Mouse (Mus musculus) liver, embryonic 13.5 days (tissue): ENCODE measurements at regions not wholly inside any gene's neighbourhood (a gene's known extent, or its start where the extent isn't known, plus 50 kb on each side); places are given as distances from the start of the nearest gene placed in this dataset.
"Not testable (repeated sequence)": the region's sequence is repeated elsewhere in the genome, so short reads cannot be mapped to it uniquely, and the experiment has no call there.

ENCODE experiments used
- ATAC-seq: fragments of 200-750 bp; cut with Nextera tagmentation; 2 replicates; pipeline ENCODE4 v1.8.0; 2017; ENCODE audit warnings: low read depth, mild to moderate bottlenecking, moderate number of reproducible peaks, moderate library complexity
- DNase-seq: peaks from one replicate; pipeline ENCODE4 v3.0.0; 2022
- H3K27ac ChIP-seq: fragments of 300-500 bp; sonication (generic); 2 replicates; pipeline ENCODE4 v1.5.1; 2015; ENCODE audit warnings: moderate library complexity, mild to moderate bottlenecking, inconsistent platforms
- H3K27me3 ChIP-seq: fragments of 300-500 bp; sonication (generic); 2 replicates; pipeline ENCODE4 v1.6.1; 2015; ENCODE audit warnings: mild to moderate bottlenecking, inconsistent platforms
- H3K36me3 ChIP-seq: fragments of 300-500 bp; sonication (generic); 2 replicates; pipeline ENCODE4 v1.6.1; 2015; ENCODE audit warnings: mild to moderate bottlenecking, inconsistent platforms
- H3K4me1 ChIP-seq: fragments of 300-500 bp; sonication (generic); replicated peaks from 2 replicates; pipeline ENCODE4 v1.6.1; 2015; ENCODE audit warnings: inconsistent platforms
- H3K4me2 ChIP-seq: fragments of 300-500 bp; sonication (generic); 2 replicates; pipeline ENCODE4 v1.6.1; 2015; ENCODE audit warnings: inconsistent platforms, mild to moderate bottlenecking, moderate library complexity
- H3K4me3 ChIP-seq: fragments of 300-500 bp; sonication (generic); replicated peaks from 2 replicates; pipeline ENCODE4 v1.5.1; 2015; ENCODE audit warnings: mild to moderate bottlenecking, inconsistent platforms
- H3K9ac ChIP-seq: fragments of 300-500 bp; sonication (generic); 2 replicates; pipeline ENCODE4 v1.6.1; 2015; ENCODE audit warnings: mild to moderate bottlenecking, inconsistent platforms
- H3K9me3 ChIP-seq: fragments of 300-500 bp; sonication (generic); replicated peaks from 2 replicates; pipeline ENCODE4 v1.6.1; 2016; ENCODE audit warnings: inconsistent platforms
- WGBS: fragments of 180-500 bp; shearing (Covaris S2); methylation state at CpG from one replicate; pipeline ENCODE4 v1.1.7; 2015; ENCODE audit not compliant: insufficient replicate concordance; 5-methylcytosine and 5-hydroxymethylcytosine counted together

GRCm38 (mm10) chr12:23026976-23027375 is 753.1 kb downstream of the Gm10330 start:
- not testable (repeated sequence) for H3K27me3 ChIP-seq, H3K4me2 ChIP-seq, H3K4me3 ChIP-seq, H3K36me3 ChIP-seq, H3K9ac ChIP-seq, H3K27ac ChIP-seq, H3K9me3 ChIP-seq, H3K4me1 ChIP-seq, ATAC-seq, DNase-seq
- WGBS, result 60% methylated on average over 6 of the region's 6 CpGs

GRCm38 (mm10) chr12:23023556-23023955 is 756.5 kb downstream of the Gm10330 start:
- H3K9ac ChIP-seq, H3K27me3 ChIP-seq, DNase-seq, ATAC-seq, H3K4me2 ChIP-seq, H3K27ac ChIP-seq, H3K36me3 ChIP-seq, H3K9me3 ChIP-seq, H3K4me3 ChIP-seq, H3K4me1 ChIP-seq: not testable (repeated sequence)
- WGBS, result 65% methylated on average over 8 of the region's 8 CpGs

GRCm38 (mm10) chr12:23010199-23010598 is 769.9 kb downstream of the Gm10330 start:
- H3K27me3 ChIP-seq, result not testable (repeated sequence)

GRCm38 (mm10) chr12:23009662-23010061 is 770.4 kb downstream of the Gm10330 start:
- not testable (repeated sequence) for H3K36me3 ChIP-seq, ATAC-seq, H3K27me3 ChIP-seq, H3K9ac ChIP-seq, H3K27ac ChIP-seq, H3K9me3 ChIP-seq, H3K4me1 ChIP-seq, DNase-seq
- H3K4me3 ChIP-seq, result peak overlapping the region; percentile 50
- 0% methylated on average over 21 of the region's 48 CpGs for WGBS
- peak overlapping the region; percentile 55 for H3K4me2 ChIP-seq

More at GRCm38 (mm10) chr12:23010199-23010598, 769.9 kb downstream of the Gm10330 start:
- DNase-seq, H3K4me1 ChIP-seq, H3K9ac ChIP-seq, H3K36me3 ChIP-seq, H3K27ac ChIP-seq, ATAC-seq, H3K9me3 ChIP-seq: not testable (repeated sequence)
- H3K4me2 ChIP-seq, result peak overlapping the region; percentile 55
- H3K4me3 ChIP-seq, result peak overlapping the region; percentile 50
- 1% methylated on average over 37 of the region's 37 CpGs for WGBS
